Mouse (Mus musculus) left cerebral cortex, postnatal 10 days (tissue): Measurements from ENCODE around the gene Lrrc4b. TPM values are rescaled to one million over a fixed set of nuclear protein-coding genes. Genes with fewer than 3 reads are reported as not detected.

Experiments used
- DNase-seq, 2 experiments: peaks; one replicate each; pipeline ENCODE4 v3.0.0; 2021 to 2022; ENCODE audit warnings: low spot score in 2 of 2, mixed read lengths in 1 of 2; ENCODE audit errors: extremely low spot score in 1 of 2
- intact Hi-C: fragments of 180-260 bp; cut with DNase I; formaldehyde crosslinking; loops from one replicate; pipeline ENCODE4 v1.15.1; 2025
- total RNA-seq, 2 experiments: library from RNA; stranded (reverse); gene quantifications; 2 replicates each; pipeline ENCODE4 v1.2.3; 2021

Lrrc4b gene
- total RNA-seq, 2 experiments from 2014 or later: 311 to 323 TPM

GRCm38 (mm10) chr7:44460767-44461502 is 32.1 kb downstream of the Lrrc4b start:
- intact Hi-C loops: no loop called here
- no peak for DNase-seq

GRCm38 (mm10) chr7:44461503-44462217 is 32.8 kb downstream of the Lrrc4b start:
- intact Hi-C loops: loop anchor here (2.0 kb wide), 1 partner anchor 19 kb away; no protein-coding TSS in a partner anchor
- DNase-seq: no peak

GRCm38 (mm10) chr7:44462218-44463055 is 33.6 kb downstream of the Lrrc4b start:
- DNase-seq: peak in 1 of 2 experiments; percentile 77
- intact Hi-C loops: loop anchor here (2.0 kb wide), 1 partner anchor 20 kb away; no protein-coding TSS in a partner anchor

GRCm38 (mm10) chr7:44463056-44463425 is 34.2 kb downstream of the Lrrc4b start:
- DNase-seq: no peak
- intact Hi-C loops: loop anchor here (2.0 kb wide), 1 partner anchor 20 kb away; no protein-coding TSS in a partner anchor

GRCm38 (mm10) chr7:44463556-44464225 is 34.9 kb downstream of the Lrrc4b start:
- intact Hi-C loops: loop anchor here (2.0 kb wide), 1 partner anchor 21 kb away; no protein-coding TSS in a partner anchor
- DNase-seq: no peak

GRCm38 (mm10) chr7:44464511-44464910 is 35.7 kb downstream of the Lrrc4b start:
- intact Hi-C loops: no loop called here
- DNase-seq: peak; percentile 83 to 86

- intact Hi-C loops: no loop called here
- no peak for DNase-seq
Observed at GRCm38 (mm10) chr7:44465111-44465510, 36.3 kb downstream of the Lrrc4b start, which contains the start of gene Aspdh. Gene Aspdh (plus strand): TSS chr7:44465391.

GRCm38 (mm10) chr7:44466006-44466887 is 37.4 kb downstream of the Lrrc4b start:
- DNase-seq: no peak
- intact Hi-C loops: no loop called here

GRCm38 (mm10) chr7:44466888-44467311 is 38.1 kb downstream of the Lrrc4b start:
- intact Hi-C loops: no loop called here

GRCm38 (mm10) chr7:44467811-44468411 is 39.1 kb downstream of the Lrrc4b start, which contains the start of gene Josd2:
Gene Josd2 (plus strand): TSS chr7:44467980.
- intact Hi-C loops: no loop called here
- peak; percentile 95 to 98 for DNase-seq

More at GRCm38 (mm10) chr7:44466888-44467311, 38.1 kb downstream of the Lrrc4b start:
- DNase-seq: no peak

- DNase-seq: no peak
- intact Hi-C loops: no loop called here
Observed at GRCm38 (mm10) chr7:44468644-44469285, 39.9 kb downstream of the Lrrc4b start.

- intact Hi-C loops: no loop called here
- DNase-seq: no peak
Observed at GRCm38 (mm10) chr7:44469677-44470675, 41.2 kb downstream of the Lrrc4b start.

GRCm38 (mm10) chr7:44470696-44471612 is 42.1 kb downstream of the Lrrc4b start:
- intact Hi-C loops: no loop called here
- no peak for DNase-seq

- intact Hi-C loops: no loop called here
- DNase-seq: no peak
Observed at GRCm38 (mm10) chr7:44471880-44472557, 43.2 kb downstream of the Lrrc4b start.
